Mouse (Mus musculus) hematopoietic stem cell, adult 5-6 weeks (primary cell): Measurements from ENCODE around the gene Olfr786. TPM values are rescaled to one million over a fixed set of nuclear protein-coding genes. Genes with fewer than 3 reads are reported as not detected.

Experiments
- ATAC-seq, 2 experiments: fragments of 125-278 bp in 1 of 2; replicated peaks in 1 of 2; 2 replicates each; pipeline ENCODE4 v1.8.0; 2016 to 2017; ENCODE audit warnings: inconsistent platforms in 2 of 2, mild to moderate bottlenecking in 2 of 2, moderate number of reproducible peaks in 2 of 2, low read depth in 1 of 2, moderate TSS enrichment in 1 of 2; ENCODE audit not compliant: low FRiP score in 2 of 2, poor library complexity in 2 of 2, severe bottlenecking in 2 of 2, insufficient read depth in 1 of 2, low TSS enrichment in 1 of 2
- total RNA-seq: library from RNA; stranded (forward); fragments of 172-1452, 232-1000 nt; gene quantifications from 2 replicates; pipeline ENCODE4 v1.2.3, GENCODE M21; 2017

Gene Olfr786
- total RNA-seq: not detected in 2 replicates

GRCm38 (mm10) chr10:129427006-129427405 is at the start of gene Olfr786:
Olfr786 (plus strand) TSS chr10:129427306.
- no peak for ATAC-seq

GRCm38 (mm10) chr10:129383783-129384182 is 43.3 kb upstream of the Olfr786 start, which contains the start of gene Olfr784:
Olfr784 (plus strand) TSS chr10:129384083.
- no peak for ATAC-seq

- ATAC-seq: no peak
Measured at GRCm38 (mm10) chr10:129400892-129401291, 26.2 kb upstream of the Olfr786 start.

GRCm38 (mm10) chr10:129405126-129405525 is 22.0 kb upstream of the Olfr786 start, which contains the start of gene Olfr785:
Olfr785 (plus strand) TSS chr10:129405426.
- ATAC-seq: no peak

- no peak for ATAC-seq
Measured at GRCm38 (mm10) chr10:129461562-129461961, 34.5 kb downstream of the Olfr786 start, which contains the start of gene Olfr787. Olfr787 (plus strand) TSS chr10:129461862.

- no peak for ATAC-seq
Measured at GRCm38 (mm10) chr10:129470698-129471097, 43.6 kb downstream of the Olfr786 start, which contains the start of gene Olfr788. Olfr788 (plus strand) TSS chr10:129470998.

- ATAC-seq: no peak
Measured at GRCm38 (mm10) chr10:129473256-129473655, 46.1 kb downstream of the Olfr786 start.

- ATAC-seq: no peak
Measured at GRCm38 (mm10) chr10:129473723-129474122, 46.6 kb downstream of the Olfr786 start.

- ATAC-seq: no peak
Measured at GRCm38 (mm10) chr10:129484452-129484851, 57.3 kb downstream of the Olfr786 start, which contains the start of gene Olfr789. Olfr789 (plus strand) TSS chr10:129484752.

Other genes with a start within 250 kb of the Olfr786 start
- not detected in 2 replicates for gene Olfr772, start 249.4 kb upstream of the Olfr786 start, total RNA-seq
- gene Olfr773, start 239.9 kb upstream of the Olfr786 start, total RNA-seq: not detected in 2 replicates
- not detected in 2 replicates for gene Olfr774, start 191.1 kb upstream of the Olfr786 start, total RNA-seq
- not detected in 2 replicates for gene Olfr775, start 178.9 kb upstream of the Olfr786 start, total RNA-seq
- gene Olfr776, start 168.2 kb upstream of the Olfr786 start, total RNA-seq: not detected in 2 replicates
- gene Olfr777, start 155.8 kb upstream of the Olfr786 start, total RNA-seq: not detected in 2 replicates
- gene Olfr780, start 109.2 kb upstream of the Olfr786 start, total RNA-seq: not detected in 2 replicates
- gene Olfr781, start 98.5 kb upstream of the Olfr786 start, total RNA-seq: not detected in 2 replicates
- not detected in 2 replicates for gene Olfr782, start 78.5 kb upstream of the Olfr786 start, total RNA-seq
- gene Olfr784, start 43.2 kb upstream of the Olfr786 start, total RNA-seq: not detected in 2 replicates
- not detected in 2 replicates for gene Olfr785, start 21.9 kb upstream of the Olfr786 start, total RNA-seq
- not detected in 2 replicates for gene Olfr787, start 34.6 kb downstream of the Olfr786 start, total RNA-seq
- gene Olfr788, start 43.7 kb downstream of the Olfr786 start, total RNA-seq: not detected in 2 replicates
- gene Olfr789, start 57.4 kb downstream of the Olfr786 start, total RNA-seq: not detected in 2 replicates
- gene Olfr790, start 71.2 kb downstream of the Olfr786 start, total RNA-seq: not detected in 2 replicates
- not detected in 2 replicates for gene Olfr791, start 94.5 kb downstream of the Olfr786 start, total RNA-seq
- gene Olfr792, start 111.9 kb downstream of the Olfr786 start, total RNA-seq: not detected in 2 replicates
- gene Olfr794, start 140.3 kb downstream of the Olfr786 start, total RNA-seq: not detected in 2 replicates
- gene Olfr796, start 185.3 kb downstream of the Olfr786 start, total RNA-seq: not detected in 2 replicates
- gene Olfr798, start 200.6 kb downstream of the Olfr786 start, total RNA-seq: not detected in 2 replicates
- not detected in 2 replicates for gene Olfr799, start 210.2 kb downstream of the Olfr786 start, total RNA-seq
- 0.25 TPM in 1 of 2 replicates, not detected in the other for gene Olfr800, start 230.4 kb downstream of the Olfr786 start, total RNA-seq
- not detected in 2 replicates for gene Olfr801, start 246.6 kb downstream of the Olfr786 start, total RNA-seq